Mouse (Mus musculus) midbrain, embryonic 15.5 days (tissue): Measurements from ENCODE around the gene Pet100. TPM values are rescaled to one million over a fixed set of nuclear protein-coding genes. Genes with fewer than 3 reads are reported as not detected.

ENCODE experiments used
- ATAC-seq: fragments of 200-750 bp; cut with Nextera tagmentation; replicated peaks from 2 replicates; pipeline ENCODE4 v1.8.0; 2017; ENCODE audit warnings: moderate TSS enrichment
- H3K27ac ChIP-seq: fragments of 300-500 bp; sonication (generic); 2 replicates; pipeline ENCODE4 v1.5.1; 2015; ENCODE audit warnings: mild to moderate bottlenecking, inconsistent platforms
- H3K27me3 ChIP-seq: fragments of 300-500 bp; sonication (generic); replicated peaks from 2 replicates; pipeline ENCODE4 v1.6.1; 2015; ENCODE audit warnings: inconsistent platforms
- H3K36me3 ChIP-seq: fragments of 300-500 bp; sonication (generic); replicated peaks from 2 replicates; pipeline ENCODE4 v1.6.1; 2015; ENCODE audit warnings: inconsistent platforms
- H3K4me1 ChIP-seq: fragments of 300-500 bp; sonication (generic); 2 replicates; pipeline ENCODE4 v1.6.1; 2015; ENCODE audit warnings: inconsistent platforms
- H3K4me2 ChIP-seq: fragments of 300-500 bp; sonication (generic); 2 replicates; pipeline ENCODE4 v1.6.1; 2015; ENCODE audit warnings: inconsistent platforms, mild to moderate bottlenecking, moderate library complexity
- H3K4me3 ChIP-seq: fragments of 300-500 bp; sonication (generic); 2 replicates; pipeline ENCODE4 v1.5.1; 2015; ENCODE audit warnings: mild to moderate bottlenecking, inconsistent platforms
- H3K9ac ChIP-seq: fragments of 300-500 bp; sonication (generic); 2 replicates; pipeline ENCODE4 v1.6.1; 2015; ENCODE audit warnings: mild to moderate bottlenecking, inconsistent platforms
- H3K9me3 ChIP-seq: fragments of 300-500 bp; sonication (generic); 2 replicates; pipeline ENCODE4 v1.6.1; 2016; ENCODE audit warnings: inconsistent platforms
- WGBS: fragments of 180-500 bp; shearing (Covaris S2); methylation state at CpG from one replicate; pipeline ENCODE4 v1.1.7; 2015; ENCODE audit warnings: mixed read lengths; 5-methylcytosine and 5-hydroxymethylcytosine counted together
- polyA plus RNA-seq: library from polyadenylated mRNA; unstranded; fragments of >200 nt; fragmentation: Nextera tagmentation; extraction: Ambion mirVana; gene quantifications from 2 replicates; pipeline ENCODE4 v1.2.1, GENCODE M21; 2015

Gene Pet100
- polyA plus RNA-seq, 1 experiment from 2014 or later = 84.0 TPM

- peak; percentile 35; the same call in 1 of the 2 replicates for ATAC-seq
Measured at GRCm38 (mm10) chr8:3598054-3598453, 23.3 kb upstream of the Pet100 start.

GRCm38 (mm10) chr8:3599219-3599618 lies 22.1 kb upstream of the Pet100 start:
- H3K4me2 ChIP-seq = no peak overlapping the region
- WGBS = 92% methylated on average over 1 of the region's 1 CpGs
- no peaks in the 10 kb centered on the region for H3K27me3 ChIP-seq

More at GRCm38 (mm10) chr8:3598054-3598453, 23.3 kb upstream of the Pet100 start:
- Histone ChIP-seq H3K36me3 (peaks cover 39% of the 10 kb centered on the region), H3K4me3 (no peak overlapping the region), H3K27me3 (no peaks in the 10 kb centered on the region), H3K4me1 (peaks cover 5% of the 10 kb centered on the region; the same call in 1 of the 2 replicates), H3K9ac (no peak overlapping the region), H3K27ac (no peak overlapping the region), H3K4me2 (no peak overlapping the region), H3K9me3 (no peaks in the 10 kb centered on the region)
- WGBS = 88% methylated on average over 3 of the region's 3 CpGs

DNA sequence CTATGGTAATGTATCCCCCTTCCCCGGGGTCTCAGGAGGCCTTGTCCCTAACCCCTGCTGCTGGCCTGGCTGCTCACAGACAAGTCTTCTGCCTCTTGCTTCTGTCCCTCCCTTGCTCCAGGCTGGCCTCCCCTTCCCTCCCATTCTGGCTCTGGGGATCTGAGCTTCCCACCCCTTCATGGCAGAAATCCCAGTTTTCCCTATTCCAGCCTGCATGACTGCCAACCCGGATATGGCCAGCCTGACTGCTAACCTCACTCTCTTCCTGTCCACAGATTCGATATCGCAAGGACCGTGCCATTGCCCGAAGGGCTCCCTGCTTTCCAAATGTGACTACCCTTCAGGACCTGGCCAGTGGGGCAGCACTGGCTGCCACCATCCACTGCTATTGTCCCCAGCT lies 20.9 kb upstream of the Pet100 start:
- Histone ChIP-seq H3K27me3 (no peaks in the 10 kb centered on the region), H3K9ac (no peak overlapping the region), H3K36me3 (peaks cover 58% of the 10 kb centered on the region), H3K9me3 (no peaks in the 10 kb centered on the region), H3K4me2 (no peak overlapping the region), H3K27ac (no peak overlapping the region), H3K4me1 (no peaks in the 10 kb centered on the region), H3K4me3 (no peak overlapping the region)
- 85% methylated on average over 6 of the region's 6 CpGs for WGBS
- no peak for ATAC-seq

More at GRCm38 (mm10) chr8:3599219-3599618, 22.1 kb upstream of the Pet100 start:
- no peaks in the 10 kb centered on the region for H3K4me1 ChIP-seq
- no peak overlapping the region for H3K27ac ChIP-seq
- no peaks in the 10 kb centered on the region for H3K9me3 ChIP-seq
- H3K9ac ChIP-seq = no peak overlapping the region
- peaks cover 50% of the 10 kb centered on the region for H3K36me3 ChIP-seq
- H3K4me3 ChIP-seq = no peak overlapping the region
- ATAC-seq = no peak

- Histone ChIP-seq H3K27me3 (no peaks in the 10 kb centered on the region), H3K9me3 (no peaks in the 10 kb centered on the region)
- no peak; the same call in 1 of the 2 replicates for ATAC-seq
Measured at GRCm38 (mm10) chr8:3603439-3603838, 17.9 kb upstream of the Pet100 start.

GRCm38 (mm10) chr8:3606593-3606992 lies 14.8 kb upstream of the Pet100 start:
- no peak for ATAC-seq
- Histone ChIP-seq H3K4me1 (no peaks in the 10 kb centered on the region), H3K27ac (no peak overlapping the region), H3K4me2 (no peak overlapping the region), H3K4me3 (no peak overlapping the region), H3K9ac (no peak overlapping the region), H3K36me3 (peaks cover 81% of the 10 kb centered on the region), H3K9me3 (no peaks in the 10 kb centered on the region), H3K27me3 (no peaks in the 10 kb centered on the region)
- 88% methylated on average over 16 of the region's 16 CpGs for WGBS

More at GRCm38 (mm10) chr8:3603439-3603838, 17.9 kb upstream of the Pet100 start:
- H3K4me2 ChIP-seq = no peak overlapping the region
- H3K27ac ChIP-seq = no peak overlapping the region
- 83% methylated on average over 13 of the region's 13 CpGs for WGBS
- no peak overlapping the region for H3K9ac ChIP-seq
- H3K4me1 ChIP-seq = no peaks in the 10 kb centered on the region
- peaks cover 74% of the 10 kb centered on the region for H3K36me3 ChIP-seq
- H3K4me3 ChIP-seq = no peak overlapping the region

DNA sequence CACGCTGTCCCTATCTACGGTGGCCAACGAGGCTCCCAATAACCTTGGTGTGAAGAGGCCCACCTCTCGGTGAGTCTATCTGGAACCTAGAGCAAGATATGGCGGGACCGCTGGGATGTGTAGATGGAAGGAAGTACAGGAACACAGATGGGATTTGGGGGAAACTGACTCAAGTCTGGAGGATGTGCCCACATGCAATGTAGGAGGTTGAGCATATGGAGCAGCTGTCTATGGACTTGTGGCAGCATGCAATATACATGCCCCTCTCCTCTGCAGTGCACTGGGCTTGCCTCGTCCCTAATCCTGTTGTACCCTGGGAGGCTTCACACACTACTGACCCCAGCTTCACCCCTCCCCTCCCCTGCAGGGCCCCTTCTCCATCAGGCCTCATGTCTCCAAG lies 13.5 kb upstream of the Pet100 start:
- Histone ChIP-seq H3K9ac (no peak overlapping the region), H3K4me2 (no peak overlapping the region), H3K27me3 (no peaks in the 10 kb centered on the region), H3K9me3 (no peaks in the 10 kb centered on the region), H3K27ac (no peak overlapping the region), H3K4me3 (no peak overlapping the region), H3K4me1 (no peaks in the 10 kb centered on the region), H3K36me3 (peaks cover 75% of the 10 kb centered on the region)
- no peak for ATAC-seq
- 88% methylated on average over 7 of the region's 7 CpGs for WGBS

DNA sequence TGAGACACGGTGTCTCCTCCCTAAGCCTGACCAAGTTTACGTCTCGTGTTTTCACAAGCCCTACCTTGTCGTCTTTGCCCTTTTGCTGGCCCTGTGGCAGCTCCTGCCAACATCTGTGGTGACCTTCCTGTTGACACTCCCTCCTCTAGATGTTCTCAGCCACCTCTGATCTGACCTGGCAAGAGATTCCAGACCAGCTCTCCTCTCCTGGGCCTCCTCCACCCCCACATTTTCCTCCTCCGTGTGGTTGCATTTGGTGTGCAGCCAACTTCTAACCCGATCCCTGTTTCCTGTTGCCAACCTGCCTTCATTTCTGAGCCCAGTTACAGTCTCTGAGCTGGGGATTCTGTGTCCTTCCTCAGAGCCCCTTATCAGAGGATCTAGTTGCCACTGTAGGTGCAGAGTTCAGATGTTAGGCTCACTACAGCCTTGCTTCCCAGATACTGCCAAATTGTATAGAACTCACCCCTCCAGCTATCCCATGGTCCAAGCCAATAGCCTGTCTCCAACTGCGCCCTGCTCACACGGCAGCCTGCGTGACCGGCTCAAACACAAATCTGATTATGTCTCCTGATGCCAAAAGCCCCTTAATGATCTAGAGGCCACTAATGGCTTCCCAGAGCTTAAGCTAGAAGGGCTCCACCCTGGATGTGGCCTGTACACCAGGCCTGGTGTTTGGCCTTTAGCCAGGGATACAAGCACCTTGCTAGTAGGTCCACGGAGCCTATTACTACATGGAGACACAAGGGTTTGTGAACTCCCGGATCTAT lies 12.1 kb upstream of the Pet100 start:
- no peak overlapping the region for H3K4me3 ChIP-seq
- no peaks in the 10 kb centered on the region for H3K4me1 ChIP-seq
- H3K27me3 ChIP-seq = no peaks in the 10 kb centered on the region
- no peak overlapping the region for H3K4me2 ChIP-seq
- peaks cover 74% of the 10 kb centered on the region for H3K36me3 ChIP-seq
- ATAC-seq = no peak
- 86% methylated on average over 12 of the region's 12 CpGs for WGBS
- no peaks in the 10 kb centered on the region for H3K9me3 ChIP-seq
- no peak overlapping the region for H3K27ac ChIP-seq
- H3K9ac ChIP-seq = no peak overlapping the region

GRCm38 (mm10) chr8:3609816-3610150 lies 11.6 kb upstream of the Pet100 start:
- Histone ChIP-seq H3K9ac (no peak overlapping the region), H3K4me1 (no peaks in the 10 kb centered on the region), H3K27me3 (no peaks in the 10 kb centered on the region), H3K27ac (no peak overlapping the region), H3K36me3 (peaks cover 73% of the 10 kb centered on the region), H3K4me3 (no peak overlapping the region), H3K9me3 (no peaks in the 10 kb centered on the region), H3K4me2 (no peak overlapping the region)
- WGBS = 89% methylated on average over 6 of the region's 6 CpGs
- no peak for ATAC-seq

GRCm38 (mm10) chr8:3622119-3622518 lies 771 bp downstream of the Pet100 start:
- Histone ChIP-seq H3K9me3 (no peaks in the 10 kb centered on the region), H3K4me2 (peak overlapping the region; percentile 76), H3K9ac (peak overlapping the region; percentile 76; the same call in 1 of the 2 replicates), H3K4me3 (peak overlapping the region; percentile 68), H3K27me3 (no peaks in the 10 kb centered on the region), H3K4me1 (peaks cover 23% of the 10 kb centered on the region), H3K36me3 (peaks cover 13% of the 10 kb centered on the region), H3K27ac (no peak overlapping the region)
- ATAC-seq = no peak; the same call in 1 of the 2 replicates
- 70% methylated on average over 8 of the region's 8 CpGs for WGBS

DNA sequence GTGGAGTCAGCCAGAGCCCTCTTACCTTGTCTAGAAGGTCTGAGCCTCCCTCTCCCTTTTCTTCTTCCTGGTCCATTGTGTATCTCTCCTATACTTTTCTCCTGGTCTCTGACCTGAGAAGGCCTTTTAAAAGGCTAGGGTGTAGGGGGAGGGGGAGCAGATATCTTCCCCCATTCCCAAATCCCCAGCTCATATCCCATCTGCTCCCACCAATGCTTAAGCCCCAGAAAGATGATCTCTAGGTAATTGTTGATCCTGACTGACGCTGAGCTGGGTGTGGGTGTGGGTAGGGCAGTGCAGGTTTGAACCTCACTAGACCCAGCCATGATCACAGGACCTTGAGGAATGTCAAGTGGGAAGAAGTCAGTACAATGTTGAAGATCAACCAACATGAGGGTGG lies 4.1 kb downstream of the Pet100 start, which contains the start of gene Pcp2:
Gene Pcp2 (minus strand): TSS at position 101 of the 400 bp plus-strand sequence.
- no peak within 1 kb of the TSS for H3K4me2 ChIP-seq
- no peak within 1 kb of the TSS for H3K27ac ChIP-seq
- no peak for ATAC-seq
- no peak within 1 kb of the TSS for H3K4me3 ChIP-seq
- no peaks in the 10 kb centered on the region for H3K27me3 ChIP-seq
- no peaks in the 10 kb centered on the region for H3K36me3 ChIP-seq
- peaks cover 11% of the 10 kb centered on the region for H3K4me1 ChIP-seq
- WGBS = 69% methylated on average over 1 of the region's 1 CpGs
- H3K9ac ChIP-seq = no peak within 1 kb of the TSS
- no peaks in the 10 kb centered on the region for H3K9me3 ChIP-seq

DNA sequence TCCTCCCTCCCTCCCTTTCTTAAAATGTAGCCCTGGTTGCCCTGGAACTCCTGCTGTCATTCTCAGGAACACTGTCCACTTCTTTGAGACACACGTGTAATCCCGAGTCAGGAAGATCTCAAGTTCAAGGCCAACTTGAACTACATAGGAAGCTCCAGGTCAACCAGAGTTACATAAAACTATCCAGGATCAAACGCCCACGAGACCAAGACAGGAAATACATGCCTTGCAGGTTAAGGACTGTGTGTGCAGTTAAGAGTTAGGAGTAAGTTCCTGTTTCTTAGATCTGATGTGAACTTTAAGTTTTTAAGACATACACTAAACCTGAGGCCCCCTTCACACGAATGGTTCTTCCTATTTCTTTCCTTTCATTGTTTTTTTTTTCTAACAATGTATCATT lies 5.6 kb downstream of the Pet100 start:
- H3K36me3 ChIP-seq = no peaks in the 10 kb centered on the region

GRCm38 (mm10) chr8:3628014-3628413 lies 6.7 kb downstream of the Pet100 start:
- no peak for ATAC-seq
- Histone ChIP-seq H3K4me2 (no peak overlapping the region), H3K27ac (no peak overlapping the region), H3K4me1 (peaks cover 8% of the 10 kb centered on the region), H3K4me3 (no peak overlapping the region), H3K27me3 (no peaks in the 10 kb centered on the region), H3K9ac (no peak overlapping the region), H3K9me3 (no peaks in the 10 kb centered on the region), H3K36me3 (no peaks in the 10 kb centered on the region)
- 41% methylated on average over 5 of the region's 5 CpGs for WGBS

More for the DNA sequence above, 5.6 kb downstream of the Pet100 start:
- Histone ChIP-seq H3K27me3 (no peaks in the 10 kb centered on the region), H3K4me3 (no peak overlapping the region), H3K9ac (no peak overlapping the region), H3K9me3 (no peaks in the 10 kb centered on the region), H3K4me1 (peaks cover 15% of the 10 kb centered on the region), H3K27ac (no peak overlapping the region), H3K4me2 (no peak overlapping the region)
- WGBS = 64% methylated on average over 5 of the region's 5 CpGs
- no peak for ATAC-seq
